In the genomic region with DNA sequence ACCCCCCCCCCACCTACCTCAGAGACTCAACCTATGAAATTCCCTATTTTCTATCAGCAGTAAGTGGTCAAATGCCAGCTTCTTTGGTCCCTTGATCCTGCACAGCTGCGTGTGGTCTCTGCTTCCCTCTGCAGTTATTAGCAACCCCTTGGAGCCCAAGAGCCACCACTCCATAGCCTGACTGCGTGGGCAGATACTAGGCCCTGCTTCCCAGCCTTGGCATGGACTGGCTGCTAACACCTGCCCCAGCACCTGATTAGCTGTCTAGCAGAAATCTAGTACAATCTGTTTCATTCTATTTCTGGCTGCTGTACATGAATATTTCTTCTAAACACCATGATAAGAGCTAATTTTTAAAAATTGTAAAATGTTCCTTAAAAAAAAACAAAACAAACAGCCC, we compare ENCODE assay signal across 18 mouse cellular contexts. TPM values are rescaled to one million over a fixed set of nuclear protein-coding genes. Genes with fewer than 3 reads are reported as not detected.
"Had no signal": no experiment of that assay in that cellular context is flagged by ENCODE, and none has a peak within 500 bp of the region (broad histone marks: within the 10 kb centered on the region; RNA-seq: fewer than 3 reads in every experiment).

No protein-coding gene starts in this region.

- ATAC-seq: midbrain, embryonic 15.5 days had no signal

- H3K9ac ChIP-seq: lung, embryonic 14.5 days; midbrain, embryonic 12.5 days; midbrain, embryonic 15.5 days; neural tube, embryonic 13.5 days; neural tube, embryonic 15.5 days had no signal

- DNase-seq: lung, adult 18-20 months; lung, embryonic 14.5 days; lung, postnatal 10 days; retina, postnatal 1 day; right cerebral cortex, adult 18-20 months; right cerebral cortex, postnatal 25 days; right cerebral cortex, postnatal 4 days; spleen, adult 18-20 months; thymus, adult 18-20 months; thymus, postnatal 14 days; thymus, postnatal 36 days had no signal

- H3K4me3 ChIP-seq: megakaryocyte, embryonic 14.5 days; midbrain, embryonic 12.5 days; midbrain, embryonic 15.5 days; neural tube, embryonic 13.5 days; neural tube, embryonic 15.5 days had no signal

- H3K36me3 ChIP-seq: midbrain, embryonic 15.5 days; neural tube, embryonic 13.5 days; neural tube, embryonic 15.5 days had no signal

- H3K9me3 ChIP-seq: midbrain, embryonic 12.5 days; midbrain, embryonic 15.5 days; neural tube, embryonic 13.5 days; neural tube, embryonic 15.5 days had no signal

- H3K4me1 ChIP-seq: megakaryocyte, embryonic 14.5 days had no signal

- H3K27ac ChIP-seq: macrophage; midbrain, embryonic 12.5 days; midbrain, embryonic 15.5 days; neural tube, embryonic 13.5 days; neural tube, embryonic 15.5 days had no signal

- H3K27me3 ChIP-seq: midbrain, embryonic 12.5 days; midbrain, embryonic 15.5 days; neural tube, embryonic 13.5 days; neural tube, embryonic 15.5 days had no signal

- H3K4me2 ChIP-seq: lung, embryonic 14.5 days; midbrain, embryonic 12.5 days; midbrain, embryonic 15.5 days; neural tube, embryonic 13.5 days; neural tube, embryonic 15.5 days had no signal

RNA-seq across cellular contexts. Expression of a gene that starts 10.0 kb away (rescaled TPM):
- total RNA-seq: monocyte, adult 5-6 weeks had no signal
